Mouse (Mus musculus): Measurements from ENCODE around the gene Znhit3. TPM values are rescaled to one million over a fixed set of nuclear protein-coding genes. Genes with fewer than 3 reads are reported as not detected.

The Znhit3 gene
- polyA plus RNA-seq, 1 experiment from 2014 or later = 65.9 TPM

- Histone ChIP-seq H3K9me3 (ENCODE audit: control insufficient read depth, low read length) (no peaks in the 10 kb centered on the region), H3K4me1 (replicated peaks; ENCODE audit: control insufficient read depth, insufficient read depth, low read length) (peaks cover 21% of the 10 kb centered on the region), H3K4me3 (ENCODE audit: low read depth, low read length) (peak overlapping the region; percentile 97), H3K36me3 (ENCODE audit: control insufficient read depth, insufficient read depth, low read length) (peaks cover 26% of the 10 kb centered on the region), H3K27ac (ENCODE audit: low read depth) (peak overlapping the region; percentile 91), H3K4me2 (ENCODE audit: low read length) (peak overlapping the region; percentile 92), H3K9ac (ENCODE audit: low read length) (peak overlapping the region; percentile 94), H3K27me3 (replicated peaks; ENCODE audit: control insufficient read depth, insufficient read depth, low read length) (no peaks in the 10 kb centered on the region)
- 15% methylated on average over 7 of the region's 7 CpGs for WGBS
- no peak for DNase-seq (ENCODE audit: low spot score)
- no peak for ATAC-seq (replicated peaks; ENCODE audit: low FRiP score, low TSS enrichment, low read depth)
Observed at GRCm38 (mm10) chr11:84868786-84869259, 47.3 kb downstream of the Znhit3 start.

- Histone ChIP-seq H3K27me3 (replicated peaks; ENCODE audit: control insufficient read depth, insufficient read depth, low read length) (no peaks in the 10 kb centered on the region), H3K4me2 (ENCODE audit: low read length) (no peak overlapping the region), H3K36me3 (ENCODE audit: control insufficient read depth, insufficient read depth, low read length) (peaks cover 33% of the 10 kb centered on the region), H3K27ac (ENCODE audit: low read depth) (no peak overlapping the region), H3K9ac (ENCODE audit: low read length) (no peak overlapping the region), H3K4me3 (ENCODE audit: low read depth, low read length) (0 out of 2 replicates have a peak overlapping the region, but pooled peaks have one; percentile 11), H3K4me1 (replicated peaks; ENCODE audit: control insufficient read depth, insufficient read depth, low read length) (peaks cover 21% of the 10 kb centered on the region), H3K9me3 (ENCODE audit: control insufficient read depth, low read length) (no peaks in the 10 kb centered on the region)
- 80% methylated on average over 2 of the region's 2 CpGs for WGBS
- ATAC-seq (replicated peaks; ENCODE audit: low FRiP score, low TSS enrichment, low read depth) = no peak
- no peak for DNase-seq (ENCODE audit: low spot score)
Observed at GRCm38 (mm10) chr11:84867586-84867985, 48.6 kb downstream of the Znhit3 start.

GRCm38 (mm10) chr11:84865268-84865667 is 50.9 kb downstream of the Znhit3 start:
- Histone ChIP-seq H3K27ac (ENCODE audit: low read depth) (no peak overlapping the region), H3K4me2 (ENCODE audit: low read length) (no peak overlapping the region)
- ATAC-seq (replicated peaks; ENCODE audit: low FRiP score, low TSS enrichment, low read depth) = no peak

More at GRCm38 (mm10) chr11:84865268-84865667, 50.9 kb downstream of the Znhit3 start:
- WGBS = 60% methylated on average over 2 of the region's 2 CpGs
- DNase-seq (ENCODE audit: low spot score) = no peak
- H3K9ac ChIP-seq (ENCODE audit: low read length) = no peak overlapping the region
- H3K4me1 ChIP-seq (replicated peaks; ENCODE audit: control insufficient read depth, insufficient read depth, low read length) = peaks cover 15% of the 10 kb centered on the region
- H3K27me3 ChIP-seq (replicated peaks; ENCODE audit: control insufficient read depth, insufficient read depth, low read length) = no peaks in the 10 kb centered on the region
- no peak overlapping the region for H3K4me3 ChIP-seq (ENCODE audit: low read depth, low read length)
- H3K36me3 ChIP-seq (ENCODE audit: control insufficient read depth, insufficient read depth, low read length) = peaks cover 55% of the 10 kb centered on the region
- no peaks in the 10 kb centered on the region for H3K9me3 ChIP-seq (ENCODE audit: control insufficient read depth, low read length)

Small RNA genes within 50 kb of the gene (microRNA-seq; reads per million reads assigned to microRNA genes)
- gene Gm23564 = not detected

Other genes with a start within 250 kb of the Znhit3 start
- gene Mrm1, start 96.9 kb downstream of the Znhit3 start, polyA plus RNA-seq (2014; fragmentation: Nextera tagmentation; extraction: Ambion mirVana) = 15.9 and 16.9 TPM in 2 replicates
- 30.4 and 37.1 TPM in 2 replicates for gene Dhrs11, start 87.4 kb downstream of the Znhit3 start, polyA plus RNA-seq (2014; fragmentation: Nextera tagmentation; extraction: Ambion mirVana)
- 66.1 and 68.0 TPM in 2 replicates for gene Ggnbp2, start 45.5 kb downstream of the Znhit3 start, polyA plus RNA-seq (2014; fragmentation: Nextera tagmentation; extraction: Ambion mirVana)
- gene Myo19, start 36.2 kb downstream of the Znhit3 start, polyA plus RNA-seq (2014; fragmentation: Nextera tagmentation; extraction: Ambion mirVana) = 10.0 and 10.6 TPM in 2 replicates
- gene Pigw, start 36.1 kb downstream of the Znhit3 start, polyA plus RNA-seq (2014; fragmentation: Nextera tagmentation; extraction: Ambion mirVana) = 3.6 and 4.0 TPM in 2 replicates
- gene Car4, start 41.4 kb upstream of the Znhit3 start, polyA plus RNA-seq (2014; fragmentation: Nextera tagmentation; extraction: Ambion mirVana) = 0.24 and 0.99 TPM in 2 replicates
- 5.5 and 5.7 TPM in 2 replicates for gene Usp32, start 223.8 kb upstream of the Znhit3 start, polyA plus RNA-seq (2014; fragmentation: Nextera tagmentation; extraction: Ambion mirVana)

Data from intestine, embryonic 14.5 days (tissue).